ENCODE assay signal across 11 mouse cellular contexts in the genomic region with DNA sequence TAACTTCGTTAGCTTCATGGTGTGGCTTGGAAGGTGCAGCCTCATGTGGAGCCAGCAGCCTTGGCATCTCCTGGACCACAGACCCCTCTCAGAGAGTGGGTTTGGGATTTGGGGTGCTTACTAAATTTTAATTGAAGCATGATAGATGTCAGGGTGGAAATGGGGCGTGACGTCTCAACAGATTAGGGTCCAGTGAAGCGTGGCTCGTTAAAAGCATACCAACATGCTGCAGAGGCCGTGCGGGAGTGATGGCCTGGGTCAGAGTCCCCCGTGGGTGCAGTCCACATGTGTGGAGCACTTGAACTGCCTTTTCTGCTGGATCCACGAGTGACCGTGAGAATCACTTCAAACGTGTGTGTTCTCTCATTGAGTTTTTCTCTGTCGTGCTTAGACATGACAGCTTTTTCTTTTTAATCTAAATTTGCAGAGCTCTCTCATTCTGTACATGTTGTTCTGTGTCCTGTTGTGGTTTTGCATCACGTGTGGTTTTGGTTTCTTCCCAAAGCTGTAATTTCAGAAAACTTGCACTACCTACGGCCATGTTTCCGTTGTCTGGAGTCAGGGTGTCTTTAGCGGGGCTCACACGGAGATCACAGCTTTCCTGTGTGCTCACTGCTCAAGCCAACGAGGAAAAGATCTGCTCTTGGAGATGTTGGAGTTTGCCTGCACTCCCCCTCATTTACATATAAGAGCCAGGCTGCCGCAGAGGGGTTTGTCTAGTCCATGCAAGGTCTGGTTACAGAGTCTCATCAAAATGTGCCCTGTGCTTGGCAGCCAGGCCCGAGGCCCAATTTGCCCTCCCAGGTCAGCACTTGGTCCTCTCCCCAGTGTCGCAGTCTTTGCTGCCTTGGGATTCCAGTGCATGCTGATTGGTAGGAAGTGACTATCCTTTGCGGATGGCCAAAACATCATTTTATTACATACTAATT. TPM values are rescaled to one million over a fixed set of nuclear protein-coding genes. Genes with fewer than 3 reads are reported as not detected.
A peak's percentile ranks its signal among the peaks of the same experiment; 100 is the strongest.
DNase-seq lines count a peak whose midpoint lies in the region; ATAC-seq lines count a peak whose summit lies in the region.
"Had no signal": no experiment of that assay in that cellular context is flagged by ENCODE, and none has a peak within 500 bp of the region (broad histone marks: within the 10 kb centered on the region; RNA-seq: fewer than 3 reads in every experiment).

No protein-coding gene starts in this region.

- no peak for ATAC-seq in heart, embryonic 11.5 days (replicated peaks; ENCODE audit: insufficient number of reproducible peaks, low FRiP score, low TSS enrichment)
- no peak for ATAC-seq in embryonic facial prominence, embryonic 15.5 days (ENCODE audit: insufficient number of reproducible peaks, low FRiP score, low TSS enrichment, low read depth)
- peak; percentile 38; the same call in 1 of the 2 replicates for ATAC-seq in megakaryocyte progenitor cell, adult 5-6 weeks (replicated peaks; ENCODE audit: poor library complexity)
- ATAC-seq in liver, embryonic 11.5 days (replicated peaks; ENCODE audit: low FRiP score), result no peak
- ATAC-seq: hindbrain, postnatal 0 days; lung, postnatal 0 days had no signal

- no peaks in the 10 kb centered on the region for H3K9me3 ChIP-seq in heart, embryonic 11.5 days (replicated peaks; ENCODE audit: control insufficient read depth, low read length)
- no peaks in the 10 kb centered on the region for H3K9me3 ChIP-seq in embryonic facial prominence, embryonic 15.5 days (replicated peaks)
- no peaks in the 10 kb centered on the region for H3K9me3 ChIP-seq in liver, embryonic 11.5 days (ENCODE audit: control insufficient read depth, low read length)

- WGBS in heart, embryonic 11.5 days (ENCODE audit: insufficient replicate concordance), result 74% methylated on average over 22 of the region's 22 CpGs
- 37% methylated on average over 22 of the region's 22 CpGs for WGBS in embryonic facial prominence, embryonic 15.5 days
- WGBS in liver, embryonic 11.5 days, result 86% methylated on average over 22 of the region's 22 CpGs

- H3K4me2 ChIP-seq in heart, embryonic 11.5 days, result peak overlapping the region; percentile 12; the same call in 1 of the 2 replicates
- H3K4me2 ChIP-seq in embryonic facial prominence, embryonic 15.5 days (replicated peaks), result no peak overlapping the region
- H3K4me2 ChIP-seq in liver, embryonic 11.5 days, result no peak overlapping the region

- H3K27me3 ChIP-seq in heart, embryonic 11.5 days (ENCODE audit: control insufficient read depth, insufficient read depth, low read length), result no peaks in the 10 kb centered on the region
- no peaks in the 10 kb centered on the region for H3K27me3 ChIP-seq in embryonic facial prominence, embryonic 15.5 days
- no peaks in the 10 kb centered on the region for H3K27me3 ChIP-seq in liver, embryonic 11.5 days (replicated peaks; ENCODE audit: control insufficient read depth, insufficient read depth, low read length)

- no peak overlapping the region for H3K4me3 ChIP-seq in heart, embryonic 11.5 days (ENCODE audit: low read depth, low read length)
- H3K4me3 ChIP-seq in embryonic facial prominence, embryonic 15.5 days (replicated peaks), result no peak overlapping the region
- H3K4me3 ChIP-seq in liver, embryonic 11.5 days (ENCODE audit: low read depth, low read length), result no peak overlapping the region

- H3K27ac ChIP-seq in heart, embryonic 11.5 days (ENCODE audit: low read depth, low read length), result peak overlapping the region; percentile 75
- peak overlapping the region; percentile 65 for H3K27ac ChIP-seq in embryonic facial prominence, embryonic 15.5 days (replicated peaks)
- H3K27ac ChIP-seq in liver, embryonic 11.5 days (ENCODE audit: low read depth, low read length), result no peak overlapping the region
- H3K27ac ChIP-seq: hindbrain, postnatal 0 days had no signal

- peaks cover 45% of the 10 kb centered on the region for H3K4me1 ChIP-seq in heart, embryonic 11.5 days (ENCODE audit: control insufficient read depth, insufficient read depth, low read length)
- peaks cover 90% of the 10 kb centered on the region for H3K4me1 ChIP-seq in embryonic facial prominence, embryonic 15.5 days
- no peaks in the 10 kb centered on the region; the same call in 1 of the 2 replicates for H3K4me1 ChIP-seq in liver, embryonic 11.5 days (replicated peaks; ENCODE audit: control insufficient read depth, insufficient read depth, low read length)

- H3K36me3 ChIP-seq in heart, embryonic 11.5 days (ENCODE audit: control insufficient read depth, insufficient read depth, low read length), result no peaks in the 10 kb centered on the region; the same call in none of the 2 replicates
- peaks cover 13% of the 10 kb centered on the region; the same call in 1 of the 2 replicates for H3K36me3 ChIP-seq in embryonic facial prominence, embryonic 15.5 days
- peaks cover 31% of the 10 kb centered on the region; the same call in 1 of the 2 replicates for H3K36me3 ChIP-seq in liver, embryonic 11.5 days (ENCODE audit: control insufficient read depth, insufficient read depth, low read length)

- no peak for DNase-seq in heart, adult 9 months (ENCODE audit: low spot score in 2 of 2)
- peak; percentile 30 for DNase-seq in CD4-positive, CD25-positive, alpha-beta regulatory T cell, adult 2 months (ENCODE audit: low read depth, low spot score)
- DNase-seq in liver, embryonic 11.5 days (ENCODE audit: low spot score), result no peak
- no peak for DNase-seq in right cerebral cortex, adult 18-20 months
- no peak for DNase-seq in testis, postnatal 10 days (ENCODE audit: low spot score)
- DNase-seq: left cerebral cortex, postnatal 4 days had no signal

- H3K9ac ChIP-seq in heart, embryonic 11.5 days (ENCODE audit: low read depth, low read length), result 0 out of 2 replicates have a peak overlapping the region, but pooled peaks have one; percentile 30
- H3K9ac ChIP-seq in embryonic facial prominence, embryonic 15.5 days, result no peak overlapping the region
- no peak overlapping the region for H3K9ac ChIP-seq in liver, embryonic 11.5 days (ENCODE audit: low read depth, low read length)

RNA-seq across cellular contexts. Expression of a gene that starts 49.2 kb away (rescaled TPM):
- polyA plus RNA-seq in heart, embryonic 11.5 days (2014; fragmentation: Nextera tagmentation; extraction: Ambion mirVana), result 316 and 319 TPM in 2 replicates
- polyA plus RNA-seq in embryonic facial prominence, embryonic 15.5 days (2015; fragmentation: Nextera tagmentation; extraction: Ambion mirVana), result 389 and 397 TPM in 2 replicates
- total RNA-seq in megakaryocyte progenitor cell, adult 5-6 weeks (2015), result 409 and 415 TPM in 2 replicates
- 139 and 157 TPM in 2 replicates for total RNA-seq in megakaryocyte progenitor cell, adult 5-6 weeks (2017)
- polyA plus RNA-seq in liver, embryonic 11.5 days (2014; fragmentation: Nextera tagmentation; extraction: Ambion mirVana), result 250 and 257 TPM in 2 replicates
